Mouse (Mus musculus): ENCODE results near the gene Miga1.
"Not testable (repeated sequence)": the region's sequence is repeated elsewhere in the genome, so short reads cannot be mapped to it uniquely, and the experiment has no call there.

The Miga1 gene

DNA sequence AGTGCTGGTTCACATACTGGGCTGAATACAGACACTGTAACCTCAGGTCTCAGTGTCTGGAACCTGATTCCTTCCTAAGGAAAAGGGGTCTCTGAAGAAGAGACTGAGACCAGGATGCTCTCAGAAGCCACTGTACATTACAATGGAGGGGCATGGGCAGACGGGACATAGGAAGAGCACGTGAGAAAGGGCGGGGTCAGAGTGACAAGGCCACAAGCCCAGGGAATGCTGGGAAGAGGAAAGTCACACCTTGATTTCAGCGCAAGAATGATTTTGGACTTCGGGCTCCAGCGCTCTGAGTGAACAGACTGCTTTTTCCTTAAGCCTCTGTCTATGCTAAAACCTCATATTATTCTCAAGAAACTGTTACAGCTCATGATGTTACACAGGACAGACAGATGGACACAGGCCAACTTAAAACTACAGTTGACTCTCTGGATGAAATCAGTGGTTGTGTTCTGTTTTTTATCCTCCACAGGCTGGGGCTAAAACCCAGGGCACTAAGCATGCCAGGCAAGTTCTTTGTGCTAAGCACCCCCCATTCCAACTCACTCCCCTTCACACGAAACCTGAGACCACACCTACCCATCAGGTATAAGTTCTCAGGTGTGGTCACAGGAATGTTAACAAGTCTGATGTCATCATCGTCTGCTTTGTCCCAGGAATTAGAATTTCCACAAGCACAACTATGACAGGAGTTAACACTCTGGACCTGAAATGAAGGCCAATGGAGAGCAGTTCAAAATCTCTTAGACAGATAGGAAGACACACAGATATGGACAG is 18.3 kb downstream of the Miga1 start:
- no peak for DNase-seq (ENCODE audit: extremely low read depth, low read depth)

GRCm38 (mm10) chr3:152320972-152321645 is 19.1 kb downstream of the Miga1 start:
- DNase-seq (ENCODE audit: extremely low read depth, low read depth), result no peak

GRCm38 (mm10) chr3:152316447-152317173 is 23.6 kb downstream of the Miga1 start:
- DNase-seq (ENCODE audit: extremely low read depth, low read depth), result not testable (repeated sequence)

- peak; percentile 67 for DNase-seq (ENCODE audit: extremely low read depth, low read depth)
Observed at GRCm38 (mm10) chr3:152315613-152316012, 24.6 kb downstream of the Miga1 start.

GRCm38 (mm10) chr3:152314666-152315065 is 25.5 kb downstream of the Miga1 start:
- not testable (repeated sequence) for DNase-seq (ENCODE audit: extremely low read depth, low read depth)

- no peak for DNase-seq (ENCODE audit: extremely low read depth, low read depth)
Observed at GRCm38 (mm10) chr3:152309250-152309645, 31.0 kb downstream of the Miga1 start.

- DNase-seq (ENCODE audit: extremely low read depth, low read depth), result no peak
Observed at GRCm38 (mm10) chr3:152308485-152309249, 31.5 kb downstream of the Miga1 start.

GRCm38 (mm10) chr3:152305971-152306370 is 34.2 kb downstream of the Miga1 start:
- no peak for DNase-seq (ENCODE audit: extremely low read depth, low read depth)

DNA sequence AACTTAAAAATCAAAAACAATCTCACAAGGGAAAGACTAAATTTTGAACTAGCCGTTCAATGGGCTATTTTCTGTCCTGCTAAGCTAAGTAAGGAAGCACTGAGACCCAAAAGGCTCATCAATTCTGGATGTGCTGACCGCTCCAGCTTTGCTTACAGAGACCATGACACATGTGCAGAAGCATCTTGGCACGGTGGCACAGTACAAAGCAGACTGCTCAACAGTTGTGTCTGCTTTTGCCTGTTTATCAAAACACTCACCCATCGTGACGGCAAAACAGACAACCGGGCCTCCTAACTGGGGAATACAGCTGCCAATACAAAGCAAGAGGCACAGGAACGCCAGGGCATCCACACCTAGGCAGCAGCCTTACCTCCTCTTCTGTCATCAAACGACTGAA is 35.1 kb downstream of the Miga1 start:
- no peak for DNase-seq (ENCODE audit: extremely low read depth, low read depth)

GRCm38 (mm10) chr3:152304093-152304815 is 36.0 kb downstream of the Miga1 start:
- DNase-seq (ENCODE audit: extremely low read depth, low read depth), result no peak

- no peak for DNase-seq (ENCODE audit: extremely low read depth, low read depth)
Observed at GRCm38 (mm10) chr3:152302991-152303390, 37.2 kb downstream of the Miga1 start.

- DNase-seq (ENCODE audit: extremely low read depth, low read depth), result no peak
Observed at GRCm38 (mm10) chr3:152300376-152301337, 39.5 kb downstream of the Miga1 start.

DNA sequence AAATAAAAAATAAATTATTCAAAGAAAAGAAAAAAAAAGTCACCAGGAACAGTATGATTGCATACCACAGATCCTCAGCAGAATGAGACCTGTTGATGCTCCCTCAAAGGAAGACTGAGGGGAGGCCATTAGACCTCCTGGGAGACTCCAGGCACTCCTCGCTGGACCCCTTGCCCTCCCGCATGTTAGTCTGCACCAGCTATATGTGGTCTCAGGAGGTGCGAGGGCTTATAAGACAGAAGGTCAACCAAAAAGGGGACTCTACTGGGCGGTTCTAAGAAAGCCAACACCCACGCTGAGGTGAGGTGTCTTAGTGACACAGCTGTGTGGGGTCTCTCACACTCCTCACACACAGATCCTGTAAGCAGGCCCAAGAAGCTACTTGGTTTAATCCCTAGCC is 44.3 kb downstream of the Miga1 start:
- DNase-seq (ENCODE audit: extremely low read depth, low read depth), result no peak

DNA sequence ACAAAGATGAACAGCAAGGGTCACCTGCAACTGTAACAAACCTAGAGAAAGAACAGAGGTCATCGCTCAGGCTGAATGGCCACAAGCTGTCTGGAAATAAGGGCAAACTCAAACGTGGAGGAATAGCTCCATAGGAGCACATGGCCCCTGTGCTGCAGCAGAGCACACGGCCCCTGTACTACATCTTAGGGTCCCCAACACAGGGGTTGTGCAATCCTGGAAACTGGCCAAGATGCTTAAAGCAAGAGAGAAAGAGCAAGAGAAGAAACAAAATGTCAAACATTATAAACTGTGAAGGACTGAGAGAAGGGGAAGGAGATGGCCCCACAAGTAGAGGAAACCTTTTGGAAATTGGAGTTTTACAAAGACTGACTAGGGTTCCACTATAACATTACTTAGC is 45.8 kb downstream of the Miga1 start:
- no peak for DNase-seq (ENCODE audit: extremely low read depth, low read depth)

- no peak for DNase-seq (ENCODE audit: extremely low read depth, low read depth)
Observed at GRCm38 (mm10) chr3:152293530-152294181, 46.6 kb downstream of the Miga1 start.

DNA sequence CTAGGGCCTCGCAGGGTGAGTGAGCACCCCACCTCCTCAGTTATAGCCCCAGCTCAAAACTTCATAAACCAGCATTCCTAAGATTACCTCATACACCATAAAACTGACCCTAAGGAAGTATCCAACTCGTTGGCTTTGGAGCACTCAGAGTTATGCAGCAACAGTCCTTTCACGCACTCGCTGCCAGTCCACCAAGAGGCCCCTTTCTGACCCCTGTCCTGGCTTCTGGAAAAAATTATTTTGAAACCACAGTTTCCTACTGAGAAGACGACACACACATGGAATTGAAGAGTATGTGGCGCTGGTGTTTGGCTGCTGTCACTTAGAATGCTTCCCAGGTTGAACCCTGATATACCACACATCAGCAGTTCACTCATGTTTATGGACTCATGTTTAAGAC is 48.3 kb downstream of the Miga1 start:
- DNase-seq (ENCODE audit: extremely low read depth, low read depth), result no peak

DNA sequence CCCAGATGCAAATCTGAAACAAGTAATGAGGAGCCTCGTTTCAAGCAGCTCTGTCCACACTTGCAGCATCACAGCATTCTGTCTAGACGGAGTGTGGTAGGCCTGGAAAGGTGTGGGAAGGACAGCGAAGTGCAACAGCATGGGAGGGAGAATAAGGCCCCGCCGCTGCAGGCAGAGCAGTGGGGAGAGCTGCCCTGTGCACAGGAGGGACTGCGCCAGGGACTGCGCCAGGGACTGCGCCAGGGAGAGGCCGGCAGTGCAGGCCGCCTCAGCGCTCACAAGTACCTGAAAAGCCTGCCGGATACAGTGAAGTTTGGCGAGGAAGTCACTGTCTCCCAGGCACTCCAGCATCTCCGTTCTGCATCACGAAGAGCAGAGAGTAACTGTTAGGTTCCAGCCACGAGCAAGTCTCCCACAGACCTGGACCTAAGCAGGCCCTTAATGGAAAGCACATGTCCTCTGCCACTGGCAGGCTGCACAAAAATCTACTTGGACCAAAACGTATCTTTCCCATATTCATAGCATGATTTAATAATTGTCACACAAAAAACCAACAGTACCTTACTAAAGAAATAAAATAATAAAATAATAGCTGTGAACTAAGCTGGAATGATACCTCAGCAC is 49.9 kb downstream of the Miga1 start:
- DNase-seq (ENCODE audit: extremely low read depth, low read depth), result no peak

- DNase-seq (ENCODE audit: extremely low read depth, low read depth), result no peak
Observed at GRCm38 (mm10) chr3:152288740-152289139, 51.5 kb downstream of the Miga1 start.

- DNase-seq (ENCODE audit: extremely low read depth, low read depth), result no peak
Observed at GRCm38 (mm10) chr3:152288276-152288675, 51.9 kb downstream of the Miga1 start.
